Mouse (Mus musculus): ENCODE data around the gene Nceh1.

- TF ChIP-seq CTCF (IDR thresholded peaks at IDR 0.05; ENCODE audit: low read depth, low read length) (no peak), GATA2 (IDR thresholded peaks at IDR 0.05; ENCODE audit: borderline replicate concordance, low read depth, low read length) (no peak), TAL1 (conservative IDR thresholded peaks at IDR 0.05; ENCODE audit: low read depth, low read length) (no peak), POLR2AphosphoS5 (IDR thresholded peaks at IDR 0.05; ENCODE audit: insufficient replicate concordance, low read depth, low read length) (no peak)
These were observed 124.0 kb downstream of the Nceh1 start for GRCm38 (mm10) chr3:27306815-27307214.

All from G1E (cell line).